Mouse (Mus musculus) G1E (cell line): ENCODE results near the gene March5.
"Not testable (repeated sequence)": the region's sequence is repeated elsewhere in the genome, so short reads cannot be mapped to it uniquely, and the experiment has no call there.

Experiments
- CTCF ChIP-seq: IDR thresholded peaks from 2 replicates; pipeline ENCODE4 v1.5.1; 2012; ENCODE audit warnings: low read depth, low read length, inconsistent platforms, mixed read lengths
- GATA1 ChIP-seq: IDR thresholded peaks from 2 replicates; pipeline ENCODE4 v1.6.1; 2012; ENCODE audit warnings: borderline replicate concordance, low read length, inconsistent platforms, mixed read lengths

DNA sequence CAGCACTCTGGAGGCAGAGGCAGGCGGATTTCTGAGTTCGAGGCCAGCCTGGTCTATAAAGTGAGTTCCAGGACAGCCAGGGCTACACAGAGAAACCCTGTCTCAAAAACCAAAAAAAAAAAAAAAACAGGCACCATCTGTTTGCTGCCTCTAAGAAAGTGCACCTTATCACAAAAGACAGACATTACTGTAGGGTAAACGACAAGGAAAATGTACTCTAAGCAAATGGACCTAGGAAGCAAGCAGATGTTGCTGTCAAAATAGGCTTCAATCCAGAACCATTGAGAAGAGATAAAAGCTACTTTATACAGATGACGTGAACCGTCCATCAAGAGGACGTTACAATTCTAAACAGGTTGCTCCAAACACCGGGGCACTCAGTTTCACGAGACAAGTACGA is 25.3 kb downstream of the March5 start:
- not testable (repeated sequence) for TF ChIP-seq CTCF, GATA1
